Mouse (Mus musculus) spleen, adult 2 months (tissue): ENCODE measurements around the gene Nckap5.

Experiments used
- CTCF ChIP-seq: fragments of 200-500 bp; IDR thresholded peaks from 2 replicates; pipeline ENCODE4 v1.5.1; 2011; ENCODE audit warnings: mild to moderate bottlenecking, inconsistent platforms; ENCODE audit not compliant: insufficient read depth, insufficient read length, insufficient replicate concordance; ENCODE audit errors: extremely low read depth
- POLR2A ChIP-seq: fragments of 200-500 bp; IDR thresholded peaks from 2 replicates; pipeline ENCODE4 v1.6.1; 2011; ENCODE audit warnings: low read depth, low read length, inconsistent platforms

GRCm38 (mm10) chr1:126617464-126618041 lies 213.0 kb downstream of the Nckap5 start:
- no peak for TF ChIP-seq POLR2A
- TF ChIP-seq CTCF = no peak
